Mouse (Mus musculus) adrenal gland, postnatal 4 days (tissue): ENCODE results near the gene Dab2ip. TPM values are rescaled to one million over a fixed set of nuclear protein-coding genes. Genes with fewer than 3 reads are reported as not detected.

Experiments
- DNase-seq, 2 experiments: peaks; one replicate each; pipeline ENCODE4 v3.0.0; 2021 to 2022; ENCODE audit warnings: low spot score in 2 of 2, mixed read lengths in 2 of 2
- long read RNA-seq, 2 experiments: library from polyadenylated mRNA; stranded (forward); transcript quantifications; one replicate each; pipeline ENCODE4 v2.0.0; 2021
- total RNA-seq, 2 experiments: library from RNA; stranded (reverse); gene quantifications; 2 replicates each; pipeline ENCODE4 v1.2.3; 2021

Gene Dab2ip
- 10 to 100 TPM; 74.4 to 77.6 TPM for total RNA-seq
- long read RNA-seq, experiment 1, partial matches to known transcripts, result 3 of 20 reads
- long read RNA-seq, experiment 1, other reads (novel, unspliced or antisense), result 17 of 20 reads
- long read RNA-seq, experiment 2, full-length matches to known transcripts, result 1 of 44 reads
- long read RNA-seq, experiment 2, partial matches to known transcripts, result 19 of 44 reads
- long read RNA-seq, experiment 2, other reads (novel, unspliced or antisense), result 24 of 44 reads

DNA sequence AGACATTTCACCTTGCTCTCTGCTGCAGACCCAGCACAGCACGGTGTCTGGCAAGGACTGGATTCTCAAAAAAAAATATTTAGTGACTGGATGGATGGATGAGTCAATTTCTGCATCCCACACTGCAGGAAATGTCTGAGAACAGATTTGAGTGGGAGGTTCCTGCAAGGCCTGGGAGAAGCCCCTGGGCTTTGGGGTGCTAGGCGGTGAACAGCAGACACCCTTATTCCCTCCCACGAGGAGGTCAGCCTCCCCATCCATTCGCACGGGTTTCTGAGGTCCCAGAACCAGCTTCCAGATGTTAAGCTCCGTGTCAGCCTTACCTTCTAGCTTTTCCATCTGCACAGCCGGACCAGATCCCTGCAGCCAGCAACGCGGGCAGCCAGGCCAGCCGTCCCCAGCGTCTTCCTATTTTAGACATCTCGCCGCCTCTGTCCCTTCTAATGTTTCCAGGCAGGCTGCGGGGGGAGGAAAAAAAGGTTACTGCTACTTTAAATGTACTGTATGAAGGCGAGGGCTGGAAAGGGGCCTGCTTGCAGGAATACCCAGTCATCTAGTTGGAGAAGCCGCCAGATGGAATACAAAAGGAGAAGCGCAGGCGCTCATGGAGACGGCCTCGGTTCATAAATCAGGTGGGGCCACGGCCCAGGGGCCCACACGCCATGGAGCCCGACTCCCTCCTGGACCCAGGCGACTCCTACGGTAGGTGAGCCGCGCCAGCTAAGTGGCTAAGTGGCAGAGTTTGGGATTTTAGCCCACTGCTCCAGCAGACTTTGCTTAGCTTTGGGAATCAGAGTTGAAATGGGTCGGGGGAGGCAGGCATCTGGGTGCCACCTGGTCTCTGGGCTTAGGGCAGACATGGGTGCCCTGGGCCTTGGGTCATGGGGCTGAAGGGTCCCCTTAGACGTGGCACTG lies at the start of gene Dab2ip:
TSS of gene Dab2ip (plus strand) at position 356 of the 915 bp plus-strand sequence.
- no peak for DNase-seq

DNA sequence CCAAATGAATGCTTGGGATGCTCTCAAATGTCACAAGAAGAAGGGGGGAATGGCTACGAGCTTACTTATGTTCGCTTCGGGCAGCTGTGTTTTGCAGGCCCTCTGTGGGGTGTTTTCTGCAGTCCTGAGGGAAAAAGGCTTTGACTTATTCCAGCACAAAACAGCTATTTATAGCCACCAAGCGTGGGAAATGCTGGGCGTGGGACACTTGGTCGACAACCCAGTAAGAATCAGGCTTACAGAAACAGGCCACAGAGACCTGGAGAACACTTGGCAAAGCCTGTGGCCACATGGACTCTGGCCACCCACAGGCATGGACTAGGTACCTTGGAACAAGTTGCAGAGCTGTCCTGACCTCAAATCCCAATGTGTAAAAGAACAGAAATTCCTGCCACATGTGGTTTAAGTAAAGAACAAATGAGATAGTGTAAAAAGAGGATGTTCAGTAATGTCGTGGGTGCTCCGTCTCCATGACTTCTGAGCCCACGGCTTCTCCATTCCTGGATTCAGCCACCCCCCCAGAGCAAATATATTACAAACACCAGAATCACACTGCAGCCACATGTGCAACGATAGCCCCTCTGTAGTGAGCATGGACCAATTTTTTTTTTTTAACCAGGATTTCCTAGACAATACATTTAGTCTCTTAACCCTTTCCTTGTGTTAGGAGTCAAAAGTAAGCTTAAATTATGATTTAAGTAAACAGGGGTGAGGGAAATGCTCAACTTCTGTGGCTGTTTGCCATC lies 49.3 kb upstream of the Dab2ip start:
- DNase-seq, result no peak

DNA sequence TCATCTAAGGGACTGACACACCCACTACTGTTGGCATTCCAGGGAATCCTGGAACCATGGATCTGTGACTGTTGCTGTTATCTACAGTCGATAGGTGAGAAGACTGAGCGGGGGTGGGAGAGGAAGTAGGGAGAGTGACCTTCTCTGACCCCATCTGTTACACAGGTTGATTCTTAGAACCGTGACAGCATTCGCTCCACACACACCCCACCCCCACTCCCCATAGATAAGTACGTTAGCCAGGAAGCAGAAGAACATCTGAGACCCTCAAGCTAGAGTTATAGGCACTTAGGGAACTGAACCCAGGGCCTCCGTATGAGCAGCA lies 48.8 kb upstream of the Dab2ip start:
- no peak for DNase-seq

DNA sequence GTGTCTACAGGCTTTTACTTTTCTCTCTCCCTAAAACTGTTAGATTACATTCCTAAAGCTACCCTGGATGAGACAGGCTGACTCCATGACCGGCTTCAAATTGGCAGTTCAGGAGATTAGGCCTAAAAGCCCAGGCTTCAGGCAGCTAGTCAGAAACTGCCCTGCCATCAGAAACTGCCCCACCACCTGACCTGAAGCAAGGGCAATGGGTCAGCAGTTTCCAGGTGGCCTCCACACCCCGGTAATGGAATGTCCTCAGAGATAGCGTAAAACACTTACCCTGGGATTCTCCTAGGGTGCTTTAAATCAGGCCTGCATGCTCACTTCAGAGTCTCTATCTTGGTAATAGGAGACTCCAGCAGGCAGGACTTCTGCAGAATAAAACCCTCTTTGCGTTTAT lies 48.2 kb upstream of the Dab2ip start:
- DNase-seq, result no peak

DNA sequence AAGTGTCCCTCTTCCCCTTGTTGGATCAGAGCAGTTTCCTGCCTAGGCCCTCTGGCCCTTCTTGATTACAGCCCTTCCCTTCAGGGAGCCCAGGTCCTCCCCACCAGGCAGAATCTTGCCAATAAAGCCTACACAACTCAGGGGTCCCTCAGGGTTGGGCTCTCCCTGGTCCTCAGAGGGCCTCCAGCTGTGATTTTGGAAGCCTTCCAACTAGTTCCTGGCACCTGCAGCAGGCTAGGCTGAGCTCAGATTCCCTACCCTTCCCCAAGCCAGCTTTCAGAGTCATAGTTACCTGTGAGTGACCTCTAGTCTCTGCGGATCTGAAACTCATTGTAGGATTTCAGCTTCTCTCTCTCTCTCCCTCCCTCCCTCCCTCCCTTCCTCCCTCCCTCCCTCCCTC lies 47.1 kb upstream of the Dab2ip start:
- no peak for DNase-seq

DNA sequence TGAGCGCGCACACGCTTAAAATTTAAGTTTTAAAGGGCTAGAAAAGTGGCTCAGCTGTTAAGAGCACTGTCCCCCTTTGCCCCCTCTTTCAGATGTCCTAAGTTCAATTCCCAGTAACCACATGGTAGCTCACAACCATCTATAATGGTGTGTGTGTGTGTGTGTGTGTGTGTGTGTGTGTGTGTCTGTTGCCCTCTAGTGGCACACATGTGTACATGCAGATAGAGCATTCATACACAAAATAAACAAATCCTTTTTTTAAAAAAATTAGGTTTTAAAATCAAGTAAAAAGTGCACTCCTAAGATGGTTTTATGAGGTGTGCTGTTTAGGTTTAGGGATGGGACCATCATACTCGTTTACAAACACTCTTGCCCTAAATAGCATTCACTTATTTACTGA lies 45.8 kb upstream of the Dab2ip start:
- DNase-seq, result no peak

DNA sequence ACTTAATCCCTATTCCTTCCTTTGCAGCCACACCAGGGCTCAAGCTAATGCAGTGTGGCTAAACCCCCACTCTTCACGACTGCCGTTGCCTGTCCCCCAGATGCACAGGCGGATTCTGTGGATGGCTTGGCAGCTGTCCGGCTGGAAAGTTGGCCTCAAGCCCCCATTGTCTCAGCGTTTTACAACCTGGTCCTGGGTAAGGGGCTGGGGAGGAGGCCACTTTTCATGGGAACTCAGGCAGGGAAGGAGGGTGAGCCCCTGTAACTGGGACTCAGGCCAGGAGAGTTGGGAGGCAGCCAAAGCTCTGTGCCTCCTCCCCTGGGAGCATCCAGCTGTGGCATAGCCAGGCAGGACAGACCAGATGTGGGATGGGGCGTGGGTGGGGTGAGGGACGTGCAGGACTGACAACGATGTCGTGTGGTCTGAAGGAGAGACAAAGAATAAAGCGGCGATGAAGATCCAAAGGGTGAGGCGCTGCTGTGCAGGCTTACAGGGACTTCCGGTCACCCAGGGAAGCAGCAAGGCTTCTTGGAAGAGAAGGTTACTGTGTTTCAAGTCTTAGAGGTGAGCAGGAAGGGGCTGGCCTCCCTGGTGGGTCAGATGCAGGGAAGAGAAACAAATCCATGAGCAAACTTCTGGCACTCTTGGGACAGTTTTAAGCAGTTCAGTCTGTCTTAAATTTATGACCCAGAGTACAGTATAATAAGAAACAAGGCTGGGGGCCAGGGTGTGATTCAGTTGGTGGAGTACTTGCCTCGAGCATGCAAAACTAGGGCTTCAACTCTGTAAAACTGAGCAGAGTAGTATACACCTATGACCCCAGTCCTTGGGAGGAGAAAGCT lies 43.8 kb upstream of the Dab2ip start:
- DNase-seq, result peak; percentile 16 to 24

DNA sequence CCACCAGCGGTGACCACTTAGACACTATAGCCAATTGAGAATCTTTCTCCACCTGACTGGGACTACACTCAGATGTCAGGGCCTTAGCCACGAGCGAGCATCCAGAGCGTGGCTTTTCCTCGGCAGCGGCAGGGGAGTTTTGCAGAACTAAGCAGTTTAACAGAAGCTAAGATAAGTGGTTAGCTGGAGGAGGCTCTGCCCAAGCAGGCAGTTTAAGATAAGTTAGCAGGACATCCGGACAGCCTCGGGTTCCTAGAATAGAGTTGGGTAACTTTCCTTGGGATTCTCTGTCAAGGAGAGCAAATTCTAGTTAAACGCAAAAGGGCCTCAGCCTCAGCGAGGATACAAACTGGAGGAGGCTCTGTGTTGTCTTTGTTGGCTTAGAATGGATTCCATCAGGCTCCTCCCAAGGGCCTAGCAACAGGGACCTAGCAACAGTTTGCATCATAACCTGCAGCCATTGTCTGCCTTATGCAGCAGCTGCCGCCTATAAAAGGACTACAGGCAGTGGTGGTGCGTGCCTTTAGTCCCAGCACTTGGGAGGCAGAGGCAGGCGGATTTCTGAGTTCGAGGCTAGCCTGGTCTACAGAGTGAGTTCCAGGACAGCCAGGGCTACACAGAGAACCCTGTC lies 31.3 kb upstream of the Dab2ip start:
- DNase-seq, result no peak

DNA sequence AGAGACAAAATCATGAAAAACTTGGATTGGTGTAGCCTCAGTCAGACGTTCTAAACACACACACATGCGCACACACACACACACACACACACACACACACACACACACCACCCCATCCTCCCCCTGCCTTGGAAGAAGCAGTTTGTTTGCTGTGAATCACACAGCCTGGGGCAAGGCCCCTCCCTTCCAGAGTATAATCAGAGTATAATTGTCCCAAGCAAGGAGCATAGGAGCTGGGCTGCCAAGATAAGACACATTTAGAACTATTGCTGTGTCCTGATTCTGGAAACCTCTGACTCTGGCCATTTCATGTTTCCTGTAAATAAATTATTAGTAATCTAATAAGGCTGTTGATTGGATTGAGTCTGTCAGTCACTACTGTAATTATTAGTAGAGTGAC lies 29.0 kb upstream of the Dab2ip start:
- DNase-seq, result no peak

DNA sequence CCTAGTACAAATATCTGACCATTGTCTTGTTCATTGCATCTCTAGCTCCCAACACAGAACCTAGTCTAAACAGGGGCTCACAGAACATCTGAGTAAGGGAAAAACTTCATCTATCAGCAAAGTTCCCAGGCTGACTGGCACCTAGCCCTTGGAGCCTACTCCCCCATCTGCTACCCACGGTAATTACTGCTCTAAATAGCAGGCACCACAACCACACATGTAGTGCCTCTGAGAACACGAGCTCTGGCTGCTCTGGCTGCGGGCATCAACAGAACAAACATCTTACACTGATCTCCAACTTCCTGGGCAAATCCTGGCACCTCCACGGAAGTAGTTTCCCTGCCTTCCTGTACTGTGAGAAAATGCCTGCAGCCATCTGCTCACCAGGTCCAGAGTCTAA lies 28.2 kb upstream of the Dab2ip start:
- no peak for DNase-seq

DNA sequence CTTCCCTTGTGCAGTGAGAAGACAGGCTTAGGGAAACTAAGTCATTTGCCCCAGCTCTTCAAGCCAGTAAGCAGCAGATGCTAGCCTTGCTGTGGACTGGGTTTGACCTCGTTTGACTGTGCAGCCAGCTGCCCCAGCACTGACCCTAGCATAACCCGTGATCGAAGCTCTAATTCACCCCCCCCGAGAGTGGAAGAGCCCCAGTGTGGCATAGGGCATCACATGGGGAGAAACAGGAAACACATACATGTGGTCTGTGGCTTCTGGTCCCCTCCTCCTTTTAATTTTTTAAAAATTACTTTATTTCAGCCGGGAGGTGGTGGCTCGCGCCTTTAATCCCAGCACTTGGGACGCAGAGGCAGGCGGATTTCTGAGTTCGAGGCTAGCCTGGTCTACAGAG lies 27.3 kb upstream of the Dab2ip start:
- no peak for DNase-seq

DNA sequence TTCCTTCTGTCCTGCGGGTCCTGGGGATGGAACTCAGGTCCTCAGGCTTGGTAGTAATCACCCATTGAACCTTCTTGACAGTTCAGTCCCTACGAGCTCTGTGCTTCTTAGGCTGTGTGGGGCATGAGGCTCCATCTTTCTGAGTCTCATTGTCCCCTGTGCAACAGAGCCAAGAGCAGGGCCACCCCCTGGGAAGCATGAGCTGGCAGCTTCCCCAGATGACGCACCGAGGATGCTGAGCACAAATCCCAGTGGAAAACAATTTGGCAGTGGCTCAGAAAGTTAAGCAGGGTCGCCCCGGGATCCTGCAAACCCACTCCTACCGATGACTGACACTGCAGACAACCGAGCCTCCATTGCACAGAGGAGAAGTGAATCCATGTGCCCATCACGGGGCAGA lies 24.4 kb upstream of the Dab2ip start:
- no peak for DNase-seq

DNA sequence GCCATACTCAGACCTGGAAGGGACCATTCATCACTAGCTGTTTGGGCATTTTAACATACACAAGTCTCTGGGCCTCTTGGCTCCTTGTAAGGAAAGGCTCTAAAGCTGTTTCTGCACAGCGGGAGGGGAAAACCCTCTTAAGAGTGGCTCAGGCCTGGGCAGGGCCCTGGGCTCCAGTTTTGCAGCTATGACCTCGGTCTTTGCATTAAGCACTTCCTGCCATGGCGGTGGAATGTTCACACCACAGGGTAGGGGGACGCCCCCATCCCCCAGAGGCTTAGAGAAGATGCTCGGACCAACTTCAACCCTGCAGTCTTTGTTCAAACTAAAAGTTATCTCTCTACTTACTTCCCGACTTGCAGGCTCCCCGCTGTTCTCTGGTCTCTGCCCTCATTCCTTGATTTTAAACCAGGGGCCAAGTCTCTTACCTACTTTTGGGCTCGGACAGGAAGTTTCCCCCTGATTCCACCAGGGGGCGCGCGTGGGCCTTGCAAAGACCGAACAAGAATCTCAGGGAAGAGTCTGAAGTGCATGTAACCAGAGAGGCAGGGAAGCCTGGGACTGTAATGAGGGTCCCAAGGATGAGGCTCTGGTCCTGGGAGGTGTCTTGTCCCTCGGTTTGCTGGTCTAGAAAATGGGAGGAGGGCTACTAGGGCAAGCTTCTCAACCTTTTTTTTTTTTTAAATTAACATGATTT lies 18.6 kb upstream of the Dab2ip start:
- DNase-seq, result peak; percentile 58 to 80

DNA sequence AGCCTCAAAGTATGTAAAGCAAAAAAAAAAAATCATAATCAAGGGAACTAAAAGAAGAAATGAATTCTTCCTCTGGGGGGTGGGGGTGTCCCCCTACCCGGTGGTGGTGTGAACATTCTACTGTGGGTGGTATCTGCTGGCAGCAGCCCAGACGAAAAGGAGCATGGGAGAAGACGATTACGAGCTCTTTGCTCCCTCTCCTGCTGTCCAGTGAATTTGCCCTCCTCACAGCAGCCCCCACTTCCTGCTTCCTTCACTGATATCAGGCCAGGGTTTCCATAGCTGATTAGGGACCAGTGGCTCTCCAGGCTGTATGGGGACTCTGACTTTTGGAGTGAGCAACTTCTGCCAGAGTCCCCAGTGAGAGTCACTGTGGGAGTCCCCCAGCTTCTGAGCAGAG lies 17.3 kb upstream of the Dab2ip start:
- no peak for DNase-seq

DNA sequence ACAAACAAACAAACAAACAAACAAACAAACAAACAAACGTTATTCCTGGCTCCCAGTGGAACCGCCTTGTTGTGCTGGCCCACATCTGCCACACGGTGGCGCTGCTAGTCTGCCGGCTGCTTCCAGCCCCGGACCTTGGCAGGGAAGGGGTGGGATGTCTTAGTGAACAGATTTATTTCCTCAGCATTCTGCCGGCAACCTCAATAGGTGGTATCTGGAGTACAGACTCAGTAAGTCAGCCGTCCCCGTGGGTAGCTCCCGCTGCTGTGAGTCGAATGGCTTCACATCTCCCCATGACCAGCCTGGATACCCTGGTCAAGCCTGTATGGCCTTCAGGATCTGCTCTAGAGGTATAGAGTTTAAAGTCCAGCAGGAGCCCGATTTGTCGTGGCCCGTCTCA lies 13.3 kb upstream of the Dab2ip start:
- DNase-seq, result peak; percentile 24 to 36

DNA sequence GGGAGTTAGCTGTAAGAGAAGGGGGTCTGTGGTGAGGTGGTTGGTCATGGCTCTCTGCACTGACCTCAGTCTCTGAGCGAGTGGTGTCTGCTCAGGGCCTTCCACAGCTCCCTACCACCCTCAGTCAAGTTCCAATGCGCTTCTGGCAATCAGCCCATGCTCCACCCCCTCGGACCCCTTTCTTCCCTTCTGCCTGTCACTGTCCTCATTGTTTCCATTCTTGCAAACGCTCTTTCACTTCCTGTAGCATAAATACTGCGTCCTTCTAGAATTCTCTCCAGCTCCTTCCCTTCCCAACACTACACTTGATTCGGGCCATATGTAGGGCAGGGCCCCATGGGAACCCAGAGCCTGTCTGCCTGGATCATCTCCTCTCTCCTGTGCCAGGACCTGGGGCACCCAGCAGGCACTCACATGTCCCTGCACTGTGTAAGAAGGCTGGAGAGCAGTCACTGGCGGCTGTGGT lies 12.9 kb upstream of the Dab2ip start:
- no peak for DNase-seq

DNA sequence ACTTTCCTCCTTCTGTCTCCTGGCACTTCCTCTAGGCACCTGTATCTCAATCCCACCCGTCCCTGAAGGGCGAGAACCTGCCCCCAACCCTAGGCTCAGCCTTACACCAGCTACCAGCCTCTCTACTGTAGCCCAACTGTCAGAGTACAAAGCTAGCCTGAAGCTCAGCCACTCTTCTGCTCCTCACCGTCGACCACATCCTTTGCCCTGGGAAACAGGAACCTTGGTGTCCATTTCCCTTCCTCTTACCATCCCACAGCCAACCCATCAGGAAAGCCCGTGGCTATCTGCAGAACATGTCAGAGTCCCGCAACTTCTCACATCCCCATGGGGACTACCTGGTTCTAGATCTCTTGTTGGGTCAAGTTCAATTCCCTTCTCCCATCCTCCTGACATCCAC lies 11.6 kb upstream of the Dab2ip start:
- no peak for DNase-seq

DNA sequence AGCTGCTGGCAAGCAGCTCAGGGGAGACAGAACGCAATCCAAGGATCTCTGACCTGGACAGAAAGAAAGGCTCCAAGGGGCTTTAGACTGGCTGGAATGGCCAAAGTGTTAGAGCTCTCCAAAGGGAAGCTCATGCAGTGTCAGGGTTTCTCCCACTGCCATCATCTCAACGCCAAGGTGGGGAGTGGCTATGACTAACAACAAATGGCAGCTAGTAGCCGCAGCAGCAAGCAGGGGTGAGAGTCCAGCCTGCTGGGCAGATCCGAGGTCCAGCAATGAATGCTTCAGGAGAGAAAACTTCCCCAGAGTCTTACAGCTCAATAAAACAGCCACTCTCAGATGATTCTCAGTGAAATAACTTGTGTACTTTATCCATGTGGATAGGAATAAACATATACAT lies 8.9 kb upstream of the Dab2ip start:
- DNase-seq, result no peak

DNA sequence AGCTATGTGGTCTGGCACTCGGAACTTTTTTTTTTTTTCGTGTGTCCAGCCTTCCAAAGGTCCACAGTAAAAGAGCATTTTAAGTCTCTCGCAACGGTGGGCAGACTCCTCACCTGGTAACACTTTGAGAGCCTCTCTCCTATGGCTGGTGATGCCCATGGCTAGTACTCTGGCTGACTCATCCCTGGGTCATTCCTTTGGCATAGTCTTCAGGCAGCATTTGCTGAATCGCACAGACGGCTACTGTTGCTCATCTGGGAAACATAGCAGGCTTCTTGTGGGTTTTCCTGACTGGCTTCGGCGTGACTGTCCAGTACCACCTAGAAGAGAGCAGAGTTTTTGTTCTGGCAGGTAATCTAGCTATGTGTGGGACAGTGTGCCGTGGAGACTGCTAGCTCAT lies 8.0 kb upstream of the Dab2ip start:
- DNase-seq, result no peak

DNA sequence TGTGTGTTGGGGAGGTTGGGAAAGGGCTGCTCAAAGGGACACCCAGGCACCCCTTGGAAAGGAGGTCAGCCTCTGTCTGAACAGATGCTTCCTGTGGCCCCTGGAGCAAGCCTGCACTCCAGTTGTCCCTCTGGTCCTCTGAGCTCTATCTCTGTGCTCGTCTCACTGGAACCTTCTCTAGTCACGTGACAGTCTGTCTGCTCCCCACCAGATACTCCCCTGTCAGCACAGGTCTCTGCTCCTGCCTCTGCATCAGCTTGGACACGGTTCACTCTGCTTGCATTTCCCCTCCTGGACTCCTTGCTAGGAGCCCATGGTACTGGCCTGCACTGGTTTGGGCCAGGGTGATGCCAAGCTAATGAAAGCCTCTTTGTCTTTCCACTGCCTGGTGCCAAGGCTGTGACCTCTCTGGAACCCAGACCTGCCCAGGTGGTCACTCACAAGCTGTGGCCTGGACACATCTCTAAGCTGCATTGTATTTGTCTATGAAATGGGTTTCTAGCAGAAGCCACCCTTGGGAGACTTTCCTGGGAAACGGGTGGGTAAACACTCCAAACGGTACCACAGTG lies 1.1 kb upstream of the Dab2ip start:
- DNase-seq, result no peak
